Mouse (Mus musculus): ENCODE measurements around the gene Zbtb34.

Gene Zbtb34

DNA sequence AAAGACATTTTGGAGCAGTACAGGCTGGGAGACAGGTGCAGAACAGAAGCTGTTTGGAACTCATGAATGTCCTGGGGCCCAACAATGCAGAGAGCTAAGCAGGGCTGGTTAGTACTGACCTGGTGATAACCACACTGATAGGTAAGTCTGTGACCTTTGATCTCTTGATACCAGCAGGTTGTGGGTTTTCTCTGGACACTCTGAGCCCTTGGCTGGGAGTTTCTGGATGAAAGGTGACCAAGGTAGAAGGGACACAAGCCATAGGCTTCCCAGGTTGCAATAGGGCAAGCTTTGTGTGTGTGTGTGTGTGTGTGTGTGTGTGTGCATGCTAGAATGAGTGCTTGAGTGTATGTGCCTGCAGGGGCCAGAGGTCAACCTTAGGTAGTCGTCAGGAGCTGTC is 15.7 kb upstream of the Zbtb34 start:
- no peak for DNase-seq (ENCODE audit: low spot score)

DNA sequence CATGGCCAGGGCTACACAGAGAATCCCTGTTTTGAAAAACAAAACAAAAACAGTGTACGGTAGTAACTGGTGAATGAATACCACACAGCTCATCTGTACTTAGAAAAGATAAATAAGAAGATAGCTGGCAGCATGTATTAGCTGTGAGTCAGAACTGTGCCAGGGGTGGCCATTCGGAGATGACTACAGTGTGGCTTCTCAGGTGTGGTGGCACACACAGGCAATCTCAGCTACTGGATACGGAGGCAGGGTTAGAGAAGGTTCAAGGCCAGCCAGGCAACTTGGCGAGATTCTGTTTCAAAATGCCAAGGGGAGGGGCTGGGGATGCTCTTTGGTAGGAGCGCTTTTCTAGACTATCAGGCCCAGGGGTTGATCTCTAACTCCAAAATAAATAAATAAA is 14.6 kb upstream of the Zbtb34 start:
- DNase-seq (ENCODE audit: low spot score) = no peak

GRCm38 (mm10) chr2:33444862-33445261 is 13.7 kb upstream of the Zbtb34 start:
- DNase-seq (ENCODE audit: low spot score) = no peak

DNA sequence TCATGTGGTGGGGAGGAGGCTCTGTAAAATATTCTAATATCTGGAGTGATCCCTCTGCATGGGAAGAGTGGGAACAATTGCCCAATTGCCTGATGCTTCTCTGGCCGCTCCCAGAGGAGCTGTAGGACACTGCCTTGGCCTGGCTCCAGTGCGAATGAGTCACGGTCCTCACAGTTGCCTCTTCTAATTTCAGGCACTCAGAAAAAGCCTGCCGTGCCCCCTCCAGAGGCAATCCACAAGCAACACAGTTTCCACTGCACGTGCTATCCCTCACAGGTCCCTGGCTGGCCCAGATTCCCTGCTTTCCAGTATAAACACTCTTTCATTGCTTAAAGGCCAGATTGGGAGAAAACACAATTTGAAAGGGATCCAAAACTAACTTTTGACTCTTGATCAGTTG is 13.2 kb upstream of the Zbtb34 start:
- peak; percentile 99 for DNase-seq (ENCODE audit: low spot score)

GRCm38 (mm10) chr2:33442701-33443100 is 11.6 kb upstream of the Zbtb34 start:
- DNase-seq (ENCODE audit: low spot score) = no peak

GRCm38 (mm10) chr2:33440893-33441292 is 9.8 kb upstream of the Zbtb34 start:
- DNase-seq (ENCODE audit: low spot score) = no peak

- no peak for DNase-seq (ENCODE audit: low spot score)
These were observed 9.0 kb upstream of the Zbtb34 start for GRCm38 (mm10) chr2:33439980-33440670.

DNA sequence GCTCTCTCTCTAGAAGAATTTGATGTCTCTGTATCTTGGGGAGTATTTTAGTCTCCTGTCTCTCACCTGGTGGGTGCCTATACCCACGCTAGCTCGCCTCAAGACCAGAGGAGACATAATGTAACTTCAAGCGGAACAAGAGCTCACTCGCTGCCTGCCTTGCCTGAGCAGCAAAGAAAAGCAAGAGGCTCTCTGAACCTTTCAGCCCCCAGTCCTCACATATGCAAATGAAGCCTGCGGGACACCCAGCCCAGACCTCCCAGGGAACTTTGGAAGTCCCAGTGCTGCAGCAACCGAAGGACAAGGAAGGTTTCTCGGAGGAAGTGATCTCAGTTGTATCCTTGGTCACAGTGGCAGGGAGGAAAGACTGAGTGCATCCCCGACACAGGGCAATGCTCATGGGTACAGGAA is 8.4 kb upstream of the Zbtb34 start:
- DNase-seq (ENCODE audit: low spot score) = no peak

DNA sequence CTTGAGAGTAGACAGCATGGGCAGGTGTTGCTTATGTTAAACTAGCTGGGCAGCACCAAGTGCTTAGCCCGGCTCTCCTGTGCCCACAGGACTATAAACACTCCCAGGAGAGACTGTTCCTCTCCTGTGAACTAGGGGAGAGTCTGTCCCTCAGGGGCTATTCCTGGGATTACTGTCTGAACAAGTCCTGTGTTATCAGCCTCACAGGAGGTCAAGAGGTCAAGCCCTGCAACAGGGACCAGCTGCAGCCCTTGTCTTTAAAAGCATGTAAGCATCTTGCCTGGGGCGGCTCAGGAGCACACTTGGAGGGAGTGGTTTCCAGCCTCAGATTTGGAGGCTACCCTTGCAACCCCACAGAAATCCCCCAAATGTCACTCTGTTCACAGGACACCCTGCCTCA is 7.3 kb upstream of the Zbtb34 start:
- DNase-seq (ENCODE audit: low spot score) = no peak

DNA sequence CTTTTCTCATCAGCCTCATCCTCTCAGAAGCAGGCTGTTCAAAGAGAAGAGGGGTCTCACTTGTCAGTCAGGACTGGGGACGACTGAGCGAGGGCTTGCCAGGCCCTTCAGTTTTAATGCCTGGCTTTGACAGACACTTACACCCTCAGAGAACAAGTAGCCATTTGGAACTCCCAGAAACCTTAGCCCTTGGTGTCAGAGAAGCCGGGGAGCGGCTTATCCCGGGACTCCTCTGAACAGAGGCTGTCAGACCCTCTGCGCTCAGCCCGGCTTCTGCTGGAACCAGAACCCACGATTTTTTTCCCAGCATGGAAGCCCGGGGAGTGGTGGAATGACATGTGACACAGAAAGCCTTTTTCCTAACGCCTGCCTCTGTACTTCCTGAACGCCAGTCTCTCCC is 6.1 kb upstream of the Zbtb34 start:
- DNase-seq (ENCODE audit: low spot score) = no peak

GRCm38 (mm10) chr2:33436035-33436580 is 5.0 kb upstream of the Zbtb34 start:
- DNase-seq (ENCODE audit: low spot score) = no peak

GRCm38 (mm10) chr2:33435036-33435650 is 4.0 kb upstream of the Zbtb34 start:
- no peak for DNase-seq (ENCODE audit: low spot score)

DNA sequence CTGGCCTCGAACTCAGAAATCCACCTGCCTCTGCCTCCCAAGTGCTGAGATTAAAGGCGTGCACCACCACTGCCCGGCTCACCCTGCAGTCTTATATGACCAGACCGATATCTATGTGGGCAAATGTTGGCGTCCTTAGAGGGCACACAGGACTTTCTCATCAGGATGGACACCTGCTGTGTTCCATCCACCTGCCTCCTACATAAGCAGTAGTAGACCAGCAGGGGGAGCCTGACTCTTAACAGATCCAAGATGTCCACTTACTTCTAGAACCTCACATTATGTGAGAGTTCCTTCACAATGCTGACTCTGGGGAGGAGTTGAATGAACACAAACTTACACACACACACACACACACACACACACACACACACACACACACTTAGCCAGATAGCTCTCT is 1.8 kb upstream of the Zbtb34 start:
- DNase-seq (ENCODE audit: low spot score) = peak; percentile 72

DNA sequence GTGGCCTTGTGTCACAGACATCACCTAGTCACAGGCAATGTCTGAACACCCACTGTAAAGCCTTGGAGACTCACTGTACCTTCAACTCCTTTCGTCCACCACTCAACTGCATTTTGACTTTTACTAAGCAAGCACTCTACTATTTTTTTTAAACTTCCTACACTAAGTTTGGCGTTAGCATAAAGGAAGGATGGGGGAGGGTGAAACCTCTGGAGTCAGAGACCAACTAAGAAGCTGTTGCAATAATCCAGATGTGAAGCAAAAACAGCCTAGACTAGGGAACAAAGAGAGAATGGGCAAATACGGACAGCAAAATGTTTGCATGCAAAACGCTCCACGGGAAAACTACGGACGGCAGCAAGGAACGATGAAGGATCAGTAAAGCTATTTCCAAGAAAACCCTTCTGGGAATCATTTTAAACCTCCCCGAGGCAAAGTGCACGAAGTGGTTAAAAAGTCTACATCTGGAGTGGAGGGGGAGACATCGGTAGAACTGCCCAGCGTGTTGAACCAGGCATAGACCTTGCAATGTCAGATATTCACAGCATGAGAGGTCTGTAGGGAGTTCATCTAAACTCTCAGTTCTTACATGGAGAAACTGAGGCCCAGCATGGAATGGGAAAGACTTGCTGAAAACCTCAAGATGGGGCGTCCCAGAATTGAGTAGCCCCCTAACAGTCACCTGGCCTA is 898 bp downstream of the Zbtb34 start:
- peak; percentile 74 for DNase-seq (ENCODE audit: low spot score)

- DNase-seq (ENCODE audit: low spot score) = no peak
These were observed 1.8 kb downstream of the Zbtb34 start for GRCm38 (mm10) chr2:33429339-33429738.

- DNase-seq (ENCODE audit: low spot score) = peak; percentile 69
These were observed 4.3 kb downstream of the Zbtb34 start for GRCm38 (mm10) chr2:33426640-33427398.

DNA sequence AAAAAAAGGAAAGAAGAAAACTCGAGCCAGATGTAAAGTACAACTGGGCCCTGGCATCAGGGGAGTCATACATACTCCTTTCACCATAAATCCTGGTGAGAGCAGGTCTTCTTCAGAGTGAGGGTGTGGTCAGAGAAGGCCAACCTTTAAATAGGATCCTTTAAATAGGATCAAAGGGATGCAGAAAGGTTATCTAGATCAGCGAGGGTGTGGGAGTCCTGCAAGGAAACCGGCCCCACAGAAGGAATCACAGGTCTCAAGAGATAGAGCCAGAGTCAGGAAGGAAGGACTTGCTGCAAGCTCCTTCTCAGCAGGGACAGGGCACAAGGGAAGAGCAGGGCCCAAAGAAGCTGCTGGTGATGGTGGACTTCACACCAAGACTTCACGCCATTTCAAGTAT is 13.7 kb downstream of the Zbtb34 start:
- DNase-seq (ENCODE audit: low spot score) = no peak

- no peak for DNase-seq (ENCODE audit: low spot score)
These were observed 17.1 kb downstream of the Zbtb34 start for GRCm38 (mm10) chr2:33414019-33414418.

DNA sequence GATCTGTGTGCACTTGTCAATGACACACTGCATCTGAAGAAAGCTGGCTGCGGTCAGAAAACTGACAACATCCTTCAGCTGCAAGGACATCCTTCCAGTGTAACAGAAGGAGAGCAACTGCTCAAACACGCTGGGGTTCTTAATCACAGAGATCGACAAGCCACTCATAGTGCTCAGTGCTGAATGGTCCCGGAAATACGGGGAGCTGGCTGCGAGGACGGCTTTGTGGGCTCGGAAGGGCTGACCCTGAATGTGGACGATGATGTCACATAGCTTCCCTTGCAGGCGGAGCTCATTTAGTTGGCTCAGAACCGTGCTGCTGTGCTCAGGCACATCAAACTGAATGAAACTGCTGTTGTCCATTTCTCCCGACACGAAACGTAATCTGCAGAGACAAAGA is 19.0 kb downstream of the Zbtb34 start:
- no peak for DNase-seq (ENCODE audit: low spot score)

DNA sequence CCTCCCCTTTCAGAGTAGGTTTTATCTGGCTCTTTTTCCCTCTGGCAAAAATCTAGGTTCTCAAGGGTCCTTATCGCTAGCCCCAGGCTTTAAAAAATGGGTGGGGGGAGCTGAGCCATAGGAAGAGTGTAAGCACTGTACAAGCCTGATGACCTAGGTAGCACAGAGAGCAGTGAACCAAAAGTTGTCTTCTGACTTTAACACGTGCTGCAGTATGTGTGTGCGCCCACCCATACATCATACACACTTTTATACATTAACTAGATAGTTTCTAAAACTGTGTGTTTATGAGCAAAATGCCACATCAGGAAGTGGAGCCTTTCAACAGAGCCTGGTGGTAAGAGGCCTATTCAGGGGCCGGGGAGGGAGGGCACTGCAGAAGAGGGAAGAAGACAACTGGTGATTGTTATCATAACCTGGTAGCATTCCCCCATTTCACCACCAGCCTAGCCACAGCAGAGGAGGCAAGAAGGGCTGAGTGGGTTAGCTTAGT is 27.6 kb downstream of the Zbtb34 start:
- DNase-seq (ENCODE audit: low spot score) = no peak

- DNase-seq (ENCODE audit: low spot score) = no peak
These were observed 28.5 kb downstream of the Zbtb34 start for GRCm38 (mm10) chr2:33402638-33403037.

DNA sequence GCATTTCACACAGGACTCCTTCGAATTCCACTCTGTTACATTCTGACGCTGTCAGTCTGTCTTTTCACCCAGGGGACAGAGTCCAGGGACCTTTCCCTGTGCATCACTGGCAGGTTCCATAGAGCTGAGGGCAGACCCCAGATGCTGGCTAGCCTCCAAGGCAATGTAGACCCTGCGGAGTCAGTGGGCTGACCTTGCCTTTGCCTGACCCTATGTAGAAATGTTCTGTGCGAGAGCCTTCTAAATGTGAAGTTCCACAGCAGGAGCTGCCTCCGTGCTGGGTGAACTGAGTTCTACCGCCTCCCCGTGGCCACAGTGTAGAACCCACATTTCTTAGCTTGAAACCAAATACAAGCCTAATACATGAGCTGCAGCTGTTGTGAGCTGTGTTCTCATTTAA is 28.9 kb downstream of the Zbtb34 start:
- peak; percentile 81 for DNase-seq (ENCODE audit: low spot score)

All from adipocyte (in vitro differentiated cells).